Mouse (Mus musculus): Measurements from ENCODE around the gene Habp4.

GRCm38 (mm10) chr13:64180888-64181287 lies 19.3 kb downstream of the Habp4 start:
- TF ChIP-seq CTCF (IDR thresholded peaks at IDR 0.05; ENCODE audit: insufficient read depth, low read length) (peak; percentile 21; the same call in 1 of the 2 replicates), POLR2A (IDR thresholded peaks at IDR 0.05; ENCODE audit: borderline replicate concordance, extremely low read depth, low read depth, low read length) (no peak)
